Mouse (Mus musculus) cortical plate, adult 2 months (tissue): ENCODE data around the gene Asb15. TPM values are rescaled to one million over a fixed set of nuclear protein-coding genes. Genes with fewer than 3 reads are reported as not detected.

Source experiments
- H3K27ac ChIP-seq: fragments of 200-500 bp; 2 replicates; pipeline ENCODE4 v1.5.1; 2012; ENCODE audit warnings: low read length, control low read depth, inconsistent platforms; ENCODE audit not compliant: insufficient read depth
- H3K4me1 ChIP-seq: fragments of 200-500 bp; 2 replicates; pipeline ENCODE4 v1.6.1; 2011; ENCODE audit warnings: low read length; ENCODE audit not compliant: control insufficient read depth, insufficient read depth
- H3K4me3 ChIP-seq: fragments of 200-500 bp; 2 replicates; pipeline ENCODE4 v1.5.1; 2011; ENCODE audit warnings: mild to moderate bottlenecking, low read length, control low read depth; ENCODE audit not compliant: insufficient read depth
- CTCF ChIP-seq: fragments of 200-500 bp; IDR thresholded peaks from 2 replicates; pipeline ENCODE4 v1.5.1; 2011; ENCODE audit warnings: mild to moderate bottlenecking, control low read depth, low read length; ENCODE audit not compliant: insufficient read depth; ENCODE audit errors: extremely low read depth
- POLR2A ChIP-seq: fragments of 200-500 bp; IDR thresholded peaks from 2 replicates; pipeline ENCODE4 v1.6.1; 2011; ENCODE audit warnings: mild to moderate bottlenecking, low read length, control low read depth; ENCODE audit not compliant: insufficient read depth; ENCODE audit errors: extremely low read depth
- polyA plus RNA-seq: library from polyadenylated mRNA; depleted of rRNA; stranded (reverse); fragments of >200 nt; gene quantifications from 2 replicates; pipeline ENCODE4 v1.2.3, GENCODE M21; 2012

Asb15 gene
- polyA plus RNA-seq, 1 experiment: 0.04 TPM

DNA sequence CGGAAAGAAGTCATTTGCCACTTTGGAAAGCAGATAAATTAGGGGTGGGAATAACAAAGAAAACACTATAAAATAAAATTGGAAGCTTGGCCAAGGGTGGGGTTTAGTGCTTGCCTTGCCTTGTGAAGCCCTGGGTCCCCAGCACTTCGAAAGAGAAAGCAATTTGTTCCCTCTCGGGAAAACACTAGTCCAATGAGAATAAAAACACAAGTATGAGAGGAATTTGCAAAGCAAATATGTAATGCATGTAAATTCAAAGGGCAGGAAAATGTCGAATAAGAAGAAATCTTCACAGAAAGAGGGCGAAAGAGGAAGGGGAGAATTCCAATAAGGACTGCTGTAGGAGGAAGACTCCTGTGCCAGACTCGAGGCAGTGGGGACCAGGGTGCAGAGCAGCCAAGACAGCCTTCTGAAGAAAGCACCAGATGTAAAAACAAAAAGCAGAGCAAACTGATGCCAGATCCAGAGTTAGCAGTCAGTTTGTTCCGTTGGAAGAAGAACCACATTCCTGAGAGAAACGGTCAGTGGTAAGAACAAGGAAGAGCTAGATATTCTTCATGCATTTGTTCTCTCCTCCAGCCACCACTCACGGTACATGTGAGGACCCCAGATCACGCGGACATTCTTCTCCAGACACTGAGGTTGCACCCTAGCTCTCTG lies 26.6 kb downstream of the Asb15 start:
- TF ChIP-seq POLR2A: no peak
- TF ChIP-seq CTCF: no peak

DNA sequence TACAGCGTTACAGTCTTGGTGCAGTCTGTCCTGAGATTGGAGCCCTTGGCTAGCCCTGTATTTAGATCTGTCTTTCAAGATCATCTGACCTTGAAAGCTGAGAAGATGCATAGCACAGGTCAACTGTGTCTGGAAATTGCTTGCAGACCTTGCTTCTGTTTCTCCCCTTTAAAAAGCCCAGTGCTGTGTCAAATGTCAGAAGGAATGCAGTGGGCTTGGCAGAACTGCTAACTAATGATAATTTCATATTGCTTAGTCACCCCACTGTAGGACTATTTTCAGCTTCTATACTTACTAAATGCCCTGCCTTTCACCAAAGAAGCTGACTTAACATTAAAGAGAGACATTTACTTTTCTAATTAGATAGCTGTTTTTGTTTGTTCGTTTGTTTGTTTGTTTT lies 27.5 kb downstream of the Asb15 start:
- TF ChIP-seq CTCF: no peak
- peaks cover 5% of the 10 kb centered on the region; the same call in 1 of the 2 replicates for H3K4me1 ChIP-seq

More for the DNA sequence above, 26.6 kb downstream of the Asb15 start:
- peaks cover 5% of the 10 kb centered on the region; the same call in 1 of the 2 replicates for H3K4me1 ChIP-seq
- H3K4me3 ChIP-seq: no peak overlapping the region
- no peak overlapping the region for H3K27ac ChIP-seq

DNA sequence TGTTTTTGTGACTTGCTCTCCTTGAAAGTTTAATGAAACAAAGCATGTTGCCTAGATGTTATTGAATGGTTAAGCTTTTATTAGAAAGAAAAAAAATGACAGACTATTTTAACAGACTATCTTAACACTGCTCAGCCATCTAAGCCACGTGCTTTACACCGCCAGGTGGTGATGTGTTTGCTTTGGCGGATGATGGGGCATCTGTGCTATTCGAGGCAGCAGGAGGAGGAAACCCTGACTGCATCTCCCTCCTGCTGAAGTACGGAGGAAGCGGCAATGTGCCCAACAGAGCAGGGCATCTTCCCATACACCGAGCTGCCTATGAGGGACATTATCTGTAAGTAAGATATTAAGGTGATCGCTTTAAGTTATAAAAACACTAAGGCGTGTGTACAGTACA lies 36.1 kb downstream of the Asb15 start:
- no peaks in the 10 kb centered on the region for H3K4me1 ChIP-seq
- no peak for TF ChIP-seq CTCF
- H3K4me3 ChIP-seq: no peak overlapping the region
- no peak overlapping the region for H3K27ac ChIP-seq

More for the DNA sequence above, 27.5 kb downstream of the Asb15 start:
- Histone ChIP-seq H3K27ac (no peak overlapping the region), H3K4me3 (no peak overlapping the region)

DNA sequence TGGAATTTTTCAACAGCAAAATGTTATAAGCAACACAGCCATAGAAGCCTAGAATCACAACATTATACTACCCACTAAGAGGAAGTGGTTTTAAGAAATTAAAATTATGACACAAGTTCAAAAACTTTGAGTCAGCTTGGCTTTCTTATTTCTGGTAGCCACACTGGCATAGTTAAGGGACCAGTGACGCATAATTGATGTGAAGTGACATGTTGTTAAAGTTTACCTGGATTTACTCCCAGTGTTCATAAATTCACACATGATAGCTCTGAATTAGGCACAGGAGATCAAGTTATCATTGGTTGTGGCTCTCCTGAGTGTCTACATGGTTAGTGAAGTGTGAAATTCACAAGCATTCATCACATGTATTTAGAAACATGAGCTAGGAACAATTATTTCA lies 36.9 kb downstream of the Asb15 start:
- Histone ChIP-seq H3K4me1 (no peaks in the 10 kb centered on the region), H3K27ac (no peak overlapping the region), H3K4me3 (no peak overlapping the region)
- TF ChIP-seq CTCF (no peak), POLR2A (no peak)

DNA sequence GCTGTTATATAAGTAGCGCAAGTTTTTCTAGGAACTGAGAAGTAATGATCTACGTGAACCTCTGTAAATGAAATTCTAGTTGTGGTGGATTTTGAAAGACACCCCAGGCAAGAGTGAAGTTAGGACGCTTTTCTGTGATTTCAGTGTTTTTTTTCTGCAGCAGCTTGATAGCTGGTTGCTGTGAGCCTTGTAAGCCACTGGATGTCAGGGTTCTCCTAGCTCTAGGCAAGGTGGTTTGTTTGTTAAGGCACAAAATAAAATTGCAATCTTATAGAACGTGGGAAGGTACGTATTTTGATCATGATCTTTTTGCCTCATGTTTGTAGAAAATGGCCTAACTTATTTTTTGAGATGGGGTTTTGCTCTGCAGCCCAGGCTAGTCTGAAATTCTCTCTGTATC lies 41.0 kb downstream of the Asb15 start:
- no peak for TF ChIP-seq POLR2A
- peak; percentile 40; the same call in 1 of the 2 replicates for TF ChIP-seq CTCF
- no peak overlapping the region for H3K27ac ChIP-seq
- H3K4me3 ChIP-seq: no peak overlapping the region
- no peaks in the 10 kb centered on the region for H3K4me1 ChIP-seq

DNA sequence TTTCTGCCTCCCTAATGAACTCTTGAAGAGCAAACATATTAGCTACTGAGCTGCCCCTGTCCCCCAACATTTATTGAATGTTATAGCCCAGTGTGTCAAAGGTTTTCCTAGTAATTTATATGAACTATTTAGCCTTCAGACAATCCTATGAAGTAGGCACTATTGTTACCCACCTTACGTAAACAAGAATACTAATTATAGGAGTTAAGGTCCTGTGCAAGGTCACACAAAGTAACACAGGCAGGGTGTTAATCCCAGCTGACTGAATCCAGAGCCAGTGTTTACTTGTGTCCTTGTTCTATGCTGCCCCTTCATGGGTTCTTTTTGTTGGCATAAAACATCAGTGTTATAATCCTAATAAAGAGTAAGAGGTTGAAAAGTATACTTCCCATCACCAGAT lies 41.8 kb downstream of the Asb15 start:
- TF ChIP-seq CTCF (no peak), POLR2A (no peak)

DNA sequence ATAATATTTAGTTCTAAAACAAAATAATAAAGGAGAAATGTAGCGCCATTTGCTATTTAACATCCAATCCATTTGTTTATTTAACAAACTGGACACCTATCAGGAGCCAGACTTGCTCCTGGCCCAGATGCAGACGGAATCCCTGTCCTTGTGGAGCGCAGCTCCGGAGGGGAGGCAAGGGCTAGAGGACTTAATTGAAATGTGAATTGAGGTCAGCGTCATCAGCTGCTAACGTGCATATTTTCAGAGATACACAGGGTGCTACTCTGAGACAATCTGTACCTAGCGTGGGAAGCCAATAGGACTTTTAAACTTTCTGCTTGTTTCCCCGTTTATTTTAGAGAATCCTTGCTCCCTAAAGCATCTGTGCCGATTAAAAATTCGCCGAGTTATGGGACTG lies 42.3 kb downstream of the Asb15 start:
- no peak for TF ChIP-seq CTCF
- TF ChIP-seq POLR2A: no peak
- no peaks in the 10 kb centered on the region for H3K4me1 ChIP-seq
- H3K27ac ChIP-seq: no peak overlapping the region
- no peak overlapping the region for H3K4me3 ChIP-seq

More for the DNA sequence above, 41.8 kb downstream of the Asb15 start:
- Histone ChIP-seq H3K4me3 (no peak overlapping the region), H3K4me1 (no peaks in the 10 kb centered on the region), H3K27ac (no peak overlapping the region)

DNA sequence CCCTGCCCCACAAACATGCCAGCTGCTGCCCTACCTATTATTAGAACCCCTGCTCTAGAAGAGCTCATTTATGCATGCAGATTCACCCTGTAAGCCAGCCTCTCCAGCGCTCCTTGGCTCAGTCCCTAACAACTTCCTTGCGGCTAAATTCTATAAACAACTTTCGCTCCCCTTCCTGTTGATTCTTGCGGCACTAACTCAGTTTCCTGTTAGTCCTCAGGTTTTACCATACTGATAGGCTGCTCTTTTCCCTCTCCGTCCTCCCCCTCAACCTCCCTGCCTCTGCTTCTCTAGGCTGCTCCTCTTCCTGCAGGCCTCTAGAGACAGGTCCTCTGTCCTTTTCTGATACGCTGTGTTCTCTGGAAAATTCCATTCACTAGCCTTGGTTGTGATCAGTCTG lies 43.2 kb downstream of the Asb15 start:
- H3K4me1 ChIP-seq: no peaks in the 10 kb centered on the region
- no peak overlapping the region for H3K4me3 ChIP-seq
- no peak overlapping the region; the same call in 1 of the 2 replicates for H3K27ac ChIP-seq
- TF ChIP-seq POLR2A: no peak
- TF ChIP-seq CTCF: no peak

DNA sequence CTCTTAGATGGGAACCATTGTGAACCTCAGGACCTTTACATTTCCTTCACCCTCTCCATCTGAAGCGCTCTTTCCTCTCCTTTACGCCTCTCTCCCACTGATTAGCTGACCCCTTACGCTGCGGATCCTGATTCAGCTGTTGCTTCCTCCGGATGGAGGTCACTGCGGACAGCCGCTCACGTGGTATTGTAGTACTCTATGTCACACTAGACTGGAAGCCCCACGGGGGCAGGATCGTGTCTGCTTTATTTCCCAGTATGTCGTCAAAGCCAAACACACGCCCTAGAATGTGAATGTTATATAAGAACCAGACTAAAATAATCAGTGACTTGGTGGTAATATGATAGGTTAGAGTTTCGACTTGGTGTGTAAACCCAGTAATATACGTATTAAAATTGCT lies 44.5 kb downstream of the Asb15 start:
- TF ChIP-seq CTCF (no peak), POLR2A (no peak)
- Histone ChIP-seq H3K4me1 (no peaks in the 10 kb centered on the region), H3K4me3 (no peak overlapping the region), H3K27ac (no peak overlapping the region)

DNA sequence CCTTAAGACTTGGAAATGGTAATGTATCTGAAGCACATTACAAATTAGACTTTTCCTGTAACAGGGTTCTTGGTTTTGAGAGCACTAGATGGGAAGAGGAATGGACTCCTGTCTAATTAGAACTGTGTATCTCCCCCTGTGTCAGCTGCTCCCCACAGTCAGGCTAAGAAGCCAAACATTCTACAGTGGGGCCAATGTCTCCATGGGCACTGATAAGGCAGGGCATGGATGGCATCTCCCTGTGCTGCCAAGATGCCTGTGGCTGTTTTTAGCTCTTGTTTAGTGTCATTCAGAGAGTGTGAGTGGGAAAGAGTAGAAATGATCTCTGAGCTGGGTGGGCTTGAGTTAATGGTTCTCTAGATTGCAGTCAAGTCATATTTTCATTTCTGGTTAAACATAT lies 45.4 kb downstream of the Asb15 start:
- Histone ChIP-seq H3K4me3 (no peak overlapping the region), H3K27ac (no peak overlapping the region), H3K4me1 (no peaks in the 10 kb centered on the region)
- no peak for TF ChIP-seq POLR2A
- TF ChIP-seq CTCF: no peak

DNA sequence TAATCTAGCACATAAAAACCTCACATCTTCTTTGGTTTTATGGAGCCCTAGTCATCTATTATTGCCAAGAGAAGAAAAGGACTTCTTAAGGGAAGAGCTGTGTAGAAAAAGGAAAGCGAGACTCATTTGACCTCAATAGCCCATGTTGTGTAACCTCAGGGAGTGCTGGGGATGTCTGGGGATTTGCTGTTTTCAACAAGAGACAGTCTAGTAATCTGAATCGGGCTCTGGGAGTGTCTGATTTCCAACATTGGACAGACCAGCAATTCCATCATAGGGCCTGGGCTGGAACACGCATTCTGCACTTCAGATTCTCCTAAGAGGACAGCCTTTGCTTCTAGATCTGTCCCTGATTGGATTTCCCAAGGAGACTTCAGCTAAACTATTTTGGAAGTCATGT lies 55.5 kb downstream of the Asb15 start:
- TF ChIP-seq POLR2A: no peak
- no peak for TF ChIP-seq CTCF
- no peak overlapping the region for H3K27ac ChIP-seq
- no peaks in the 10 kb centered on the region; the same call in 1 of the 2 replicates for H3K4me1 ChIP-seq
- no peak overlapping the region for H3K4me3 ChIP-seq
